Mouse (Mus musculus): Measurements from ENCODE around the gene Mapk14.

DNA sequence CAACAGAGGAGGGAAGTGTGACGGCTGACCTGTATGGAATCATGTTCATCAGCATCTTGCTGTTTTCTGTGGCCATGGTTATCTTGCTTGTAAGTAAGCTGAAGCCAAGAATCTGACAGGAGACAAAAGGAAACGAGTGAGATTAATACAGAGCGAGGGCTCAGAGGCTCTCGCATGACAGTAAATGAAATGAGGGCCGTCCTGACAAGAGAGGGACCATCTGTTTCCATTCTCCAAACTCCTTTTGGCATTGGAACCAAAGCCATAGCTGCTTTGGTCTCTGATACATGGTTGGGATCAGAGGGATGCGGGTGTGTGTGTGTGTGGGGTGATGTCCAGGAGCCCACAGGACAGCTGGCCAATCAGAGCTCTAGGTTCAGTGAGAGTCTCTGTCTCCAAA lies 31.6 kb upstream of the Mapk14 start:
- no peak for TF ChIP-seq POLR2A (IDR thresholded peaks at IDR 0.05; ENCODE audit: borderline replicate concordance, insufficient read depth, low read length)
- TF ChIP-seq CTCF (IDR thresholded peaks at IDR 0.05; ENCODE audit: borderline replicate concordance, insufficient read depth, low read depth, low read length) = no peak
